Mouse (Mus musculus) lung, postnatal 0 days (tissue): ENCODE measurements at regions not wholly inside any gene's neighbourhood (a gene's known extent, or its start where the extent isn't known, plus 50 kb on each side); places are given as distances from the start of the nearest gene placed in this dataset.

Experiments used
- CTCF ChIP-seq: IDR thresholded peaks from 2 replicates; pipeline ENCODE4 v1.5.1; 2016; ENCODE audit warnings: antibody characterized with exemption, mild to moderate bottlenecking
- EP300 ChIP-seq: IDR thresholded peaks from 2 replicates; pipeline ENCODE4 v1.6.1; 2016; ENCODE audit warnings: antibody characterized with exemption, mild to moderate bottlenecking, control low read depth

DNA sequence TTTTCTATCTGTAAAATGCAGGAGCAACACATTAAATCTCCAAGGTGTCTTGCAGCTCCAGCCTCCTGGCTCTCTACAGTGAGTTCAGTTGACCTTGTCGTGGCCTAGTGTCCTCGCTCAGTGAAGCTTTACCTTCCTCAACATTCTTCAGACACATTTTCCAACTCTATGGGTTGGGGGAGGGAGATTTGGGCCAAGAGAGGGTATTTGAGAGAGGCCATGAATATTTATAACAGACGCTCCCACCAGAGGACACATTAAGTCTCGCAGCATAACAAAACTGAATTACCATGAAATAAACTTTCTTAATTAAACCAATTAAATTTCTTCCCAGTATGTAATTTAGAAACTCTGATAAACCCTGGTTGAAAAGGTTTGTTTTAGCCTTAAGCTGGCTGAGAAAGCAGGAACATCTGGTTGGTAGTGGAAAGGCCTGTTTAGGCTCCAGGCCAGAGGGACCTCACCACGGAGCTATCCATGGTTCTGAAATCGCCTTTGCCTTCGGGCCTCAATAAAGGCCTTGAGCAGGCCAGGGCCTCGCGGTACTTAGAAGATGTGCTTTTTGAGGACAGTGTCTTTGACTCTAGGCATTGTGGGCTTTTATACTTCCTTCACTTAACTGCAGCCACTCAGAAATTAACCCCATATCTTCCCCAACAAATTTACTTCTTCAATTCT, 109.9 kb downstream of the Dmrta2 start:
- TF ChIP-seq CTCF (no peak), EP300 (no peak)
